Mouse (Mus musculus) lung, adult 2 months (tissue): ENCODE results near the gene Arid2.

Experiments used
- CTCF ChIP-seq: fragments of 200-500 bp; IDR thresholded peaks from 2 replicates; pipeline ENCODE4 v1.5.1; 2011; ENCODE audit warnings: mild to moderate bottlenecking, low read length, control low read depth; ENCODE audit not compliant: insufficient read depth
- POLR2A ChIP-seq: fragments of 200-500 bp; IDR thresholded peaks from 2 replicates; pipeline ENCODE4 v1.6.1; 2011; ENCODE audit warnings: low read depth, mild to moderate bottlenecking, control low read depth, low read length, borderline replicate concordance; ENCODE audit errors: extremely low read depth

DNA sequence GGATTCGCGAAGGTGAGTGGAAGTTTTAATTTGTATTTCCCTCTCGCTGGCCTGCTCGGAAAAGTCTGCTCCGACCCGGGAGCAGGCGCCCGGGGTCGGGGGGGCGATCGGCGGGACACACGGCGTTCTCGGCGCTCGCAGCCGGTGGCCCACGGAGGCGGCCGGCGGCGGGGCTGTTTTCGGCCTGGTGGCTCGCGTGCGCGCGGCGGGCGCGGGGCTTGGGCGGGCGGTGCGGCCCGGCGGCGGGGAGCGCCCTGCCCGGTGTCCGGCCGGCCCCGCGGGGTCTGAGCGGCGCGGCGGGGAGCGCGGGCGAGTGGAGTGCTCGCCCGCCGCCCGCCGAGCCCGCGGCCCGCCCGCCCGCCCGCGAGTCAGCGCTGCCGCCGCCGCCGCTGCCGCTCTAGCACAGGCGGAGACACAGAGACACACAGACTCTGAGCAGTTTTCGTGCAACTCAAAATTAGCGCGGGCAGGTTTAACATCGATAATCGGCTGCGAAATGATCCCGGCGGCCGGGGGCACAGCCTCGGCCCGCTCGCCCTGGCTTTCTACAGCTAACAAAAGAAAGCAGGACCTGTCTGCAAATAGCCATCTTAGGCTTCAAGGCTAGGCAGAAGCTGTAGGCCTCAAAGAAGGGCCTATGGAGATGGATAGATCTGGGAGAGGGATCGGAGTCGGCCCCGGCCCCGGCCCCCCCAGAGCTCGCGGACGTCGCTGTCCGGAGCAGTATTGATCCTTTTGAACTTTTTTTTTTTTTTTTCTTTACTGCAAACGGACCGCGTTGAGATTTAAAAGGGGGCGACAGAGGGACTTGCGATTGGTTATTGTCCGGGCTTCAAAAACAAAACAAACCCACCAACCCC lies 888 bp downstream of the Arid2 start:
- no peak for TF ChIP-seq CTCF
- TF ChIP-seq POLR2A, result no peak
